In genomic region chr2:131770852-131771251, GRCm38 (mm10) we compare ENCODE assay signal across 9 mouse cellular contexts.
DNase-seq lines count a peak whose midpoint lies in the region; ATAC-seq and TF ChIP-seq lines count a peak whose summit lies in the region.
"Had no signal": no experiment of that assay in that cellular context is flagged by ENCODE, and none has a peak within 500 bp of the region (broad histone marks: within the 10 kb centered on the region; RNA-seq: fewer than 3 reads in every experiment).

No protein-coding gene starts in this region.

- TF ChIP-seq RAD21 in MEL (IDR thresholded peaks at IDR 0.05; ENCODE audit: low read depth, low read length), result peak; percentile 51

- no peak for ATAC-seq in hindbrain, embryonic 14.5 days (ENCODE audit: low FRiP score)
- ATAC-seq in hindbrain, embryonic 13.5 days (ENCODE audit: low FRiP score), result no peak
- no peak for ATAC-seq in erythroid progenitor cell, adult 5-6 weeks (replicated peaks; ENCODE audit: low FRiP score, poor library complexity, severe bottlenecking)

- H3K27ac ChIP-seq in hindbrain, embryonic 14.5 days, result no peak overlapping the region
- H3K27ac ChIP-seq in hindbrain, embryonic 13.5 days, result no peak overlapping the region
- H3K27ac ChIP-seq in MEL (ENCODE audit: control insufficient read depth, low read depth, low read length), result no peak overlapping the region
- H3K27ac ChIP-seq: midbrain, embryonic 12.5 days had no signal

- H3K9me3 ChIP-seq in hindbrain, embryonic 14.5 days (ENCODE audit: control insufficient read depth, low read length), result no peaks in the 10 kb centered on the region
- H3K9me3 ChIP-seq in hindbrain, embryonic 13.5 days, result no peaks in the 10 kb centered on the region
- H3K9me3 ChIP-seq in MEL (replicated peaks; ENCODE audit: insufficient read depth, low read length), result no peaks in the 10 kb centered on the region
- H3K9me3 ChIP-seq: midbrain, embryonic 12.5 days had no signal

- 60% methylated on average over 5 of the region's 5 CpGs for WGBS in hindbrain, embryonic 14.5 days
- 58% methylated on average over 5 of the region's 5 CpGs for WGBS in hindbrain, embryonic 13.5 days

- H3K4me2 ChIP-seq in hindbrain, embryonic 14.5 days (replicated peaks), result no peak overlapping the region
- no peak overlapping the region for H3K4me2 ChIP-seq in hindbrain, embryonic 13.5 days
- H3K4me2 ChIP-seq: midbrain, embryonic 12.5 days had no signal

- no peaks in the 10 kb centered on the region for H3K79me2 ChIP-seq in MEL (ENCODE audit: control insufficient read depth, insufficient read depth, low read length, poor library complexity)

- no peak for TF ChIP-seq EP300 in MEL (IDR thresholded peaks at IDR 0.05; ENCODE audit: low read depth in 1 of 2, low read length in 2 of 2)

- no peaks in the 10 kb centered on the region for H3K36me3 ChIP-seq in hindbrain, embryonic 14.5 days (replicated peaks; ENCODE audit: control insufficient read depth, insufficient read depth)
- H3K36me3 ChIP-seq in hindbrain, embryonic 13.5 days, result no peaks in the 10 kb centered on the region
- H3K36me3 ChIP-seq in MEL (ENCODE audit: control insufficient read depth in 1 of 2, insufficient read depth in 2 of 2, low read length in 2 of 2), result no peaks in the 10 kb centered on the region
- H3K36me3 ChIP-seq: midbrain, embryonic 12.5 days had no signal

- peak; percentile 57 for DNase-seq in hindbrain, embryonic 14.5 days (ENCODE audit: low spot score)
- DNase-seq in MEL (ENCODE audit: low read depth, low spot score), result peak; percentile 18
- peak; percentile 8 for DNase-seq in c-Kit-positive CD71-positive TER-119-negative erythroid progenitor cells, embryonic 14.5 days (ENCODE audit: low read depth)
- peak; percentile 54 for DNase-seq in heart, postnatal 4 days
- peak; percentile 37 to 53 for DNase-seq in left cerebral cortex, adult 8-10 months (ENCODE audit: low spot score in 2 of 2)
- DNase-seq in right cerebral cortex, postnatal 14 days, result peak; percentile 42

- TF ChIP-seq POLR2A in MEL (IDR thresholded peaks at IDR 0.05; ENCODE audit: control insufficient read depth in 1 of 2, insufficient read depth in 1 of 2, low read depth in 1 of 2, low read length in 2 of 2, poor library complexity in 1 of 2), result no peak

- H3K4me3 ChIP-seq in hindbrain, embryonic 14.5 days (replicated peaks; ENCODE audit: low read length), result no peak overlapping the region
- H3K4me3 ChIP-seq in hindbrain, embryonic 13.5 days, result no peak overlapping the region
- H3K4me3 ChIP-seq in MEL (ENCODE audit: control insufficient read depth in 1 of 2, insufficient read depth in 1 of 2, low read depth in 2 of 2, low read length in 2 of 2), result no peak overlapping the region
- H3K4me3 ChIP-seq: midbrain, embryonic 12.5 days had no signal

- TF ChIP-seq CTCF in MEL (IDR thresholded peaks at IDR 0.05 in 2 of 3, conservative IDR thresholded peaks at IDR 0.05 in 1 of 3; ENCODE audit: control insufficient read depth in 1 of 3, insufficient read depth in 1 of 3, low read depth in 2 of 3, low read length in 3 of 3, poor library complexity in 1 of 3, severe bottlenecking in 1 of 3), result peak; percentile 47 to 81 (median 63)

- no peaks in the 10 kb centered on the region for H3K4me1 ChIP-seq in hindbrain, embryonic 14.5 days (replicated peaks; ENCODE audit: control insufficient read depth, insufficient read depth, low read length)
- no peaks in the 10 kb centered on the region for H3K4me1 ChIP-seq in hindbrain, embryonic 13.5 days (replicated peaks)
- no peaks in the 10 kb centered on the region for H3K4me1 ChIP-seq in MEL (ENCODE audit: control insufficient read depth in 1 of 2, insufficient read depth in 2 of 2, low read length in 2 of 2)
- H3K4me1 ChIP-seq: midbrain, embryonic 12.5 days had no signal

- H3K27me3 ChIP-seq in hindbrain, embryonic 14.5 days (ENCODE audit: control insufficient read depth, insufficient read depth, low read length), result no peaks in the 10 kb centered on the region
- no peaks in the 10 kb centered on the region for H3K27me3 ChIP-seq in hindbrain, embryonic 13.5 days
- peaks cover 0 to 2% of the 10 kb centered on the region in 2 experiments; a peak in 2 of 4 replicates for H3K27me3 ChIP-seq in MEL (ENCODE audit: control insufficient read depth in 1 of 2, insufficient read depth in 2 of 2, low read length in 2 of 2)
- H3K27me3 ChIP-seq: midbrain, embryonic 12.5 days had no signal

- H3K9ac ChIP-seq in hindbrain, embryonic 14.5 days, result no peak overlapping the region
- no peak overlapping the region for H3K9ac ChIP-seq in hindbrain, embryonic 13.5 days
- H3K9ac ChIP-seq in MEL (ENCODE audit: control insufficient read depth, low read depth, low read length, poor library complexity, severe bottlenecking), result no peak overlapping the region
- H3K9ac ChIP-seq: midbrain, embryonic 12.5 days had no signal

TF ChIP-seq in MEL, 35 proteins besides CTCF, POLR2A, EP300 and RAD21:
- TF ChIP-seq SIN3A (IDR thresholded peaks at IDR 0.05; ENCODE audit: low read length), result no peak
- peak; percentile 30; the same call in 1 of the 2 replicates for TF ChIP-seq SMC3 (IDR thresholded peaks at IDR 0.05; ENCODE audit: low read depth, low read length)
- no peak for TF ChIP-seq ZKSCAN1 (IDR thresholded peaks at IDR 0.05; ENCODE audit: low read depth, low read length)
- no peak for TF ChIP-seq MAFK (IDR thresholded peaks at IDR 0.05; ENCODE audit: borderline replicate concordance, low read depth, low read length)
